Mouse (Mus musculus): ENCODE results near the gene Rai14. TPM values are rescaled to one million over a fixed set of nuclear protein-coding genes. Genes with fewer than 3 reads are reported as not detected.

Gene Rai14
- polyA plus RNA-seq, 1 experiment from 2014 or later, result 75.0 TPM

GRCm38 (mm10) chr15:10715966-10716365 is 1.5 kb upstream of the Rai14 start:
- no peak overlapping the region for H3K9ac ChIP-seq (ENCODE audit: low read depth, low read length)
- H3K36me3 ChIP-seq (ENCODE audit: control insufficient read depth, insufficient read depth, low read length), result no peaks in the 10 kb centered on the region
- no peak for ATAC-seq (ENCODE audit: low FRiP score, low TSS enrichment)
- peaks cover 6% of the 10 kb centered on the region; the same call in 1 of the 2 replicates for H3K4me1 ChIP-seq (ENCODE audit: control insufficient read depth, insufficient read depth, low read length)
- H3K27ac ChIP-seq (ENCODE audit: low read depth, low read length), result no peak overlapping the region
- 35% methylated on average over 5 of the region's 5 CpGs for WGBS
- no peaks in the 10 kb centered on the region for H3K9me3 ChIP-seq (ENCODE audit: control insufficient read depth, low read length)
- no peak overlapping the region for H3K4me2 ChIP-seq (replicated peaks; ENCODE audit: low read depth, low read length)
- H3K27me3 ChIP-seq (ENCODE audit: control insufficient read depth, insufficient read depth, low read length), result no peaks in the 10 kb centered on the region
- H3K4me3 ChIP-seq (ENCODE audit: low read length), result no peak overlapping the region

DNA sequence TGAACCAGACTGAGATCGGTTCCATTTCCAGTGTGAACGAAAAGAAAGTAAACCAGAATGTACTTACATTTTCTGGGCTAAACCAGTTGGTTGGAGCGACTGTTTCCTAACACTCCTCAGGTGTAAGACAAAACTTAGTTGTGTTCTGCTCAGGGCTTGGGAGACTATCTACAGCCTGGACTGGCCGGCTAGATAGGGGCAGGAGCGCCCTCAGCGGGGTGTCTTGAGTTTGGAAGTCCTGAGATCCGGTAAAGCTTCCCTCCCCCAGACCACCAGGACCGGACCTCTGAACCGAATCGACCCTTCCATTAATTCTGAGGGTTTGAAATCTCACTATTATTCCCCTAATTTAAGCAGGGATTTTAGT is 698 bp upstream of the Rai14 start:
- Histone ChIP-seq H3K9me3 (ENCODE audit: control insufficient read depth, low read length) (no peaks in the 10 kb centered on the region), H3K27me3 (ENCODE audit: control insufficient read depth, insufficient read depth, low read length) (no peaks in the 10 kb centered on the region), H3K9ac (ENCODE audit: low read depth, low read length) (peak overlapping the region; percentile 74; the same call in 1 of the 2 replicates), H3K36me3 (ENCODE audit: control insufficient read depth, insufficient read depth, low read length) (no peaks in the 10 kb centered on the region), H3K4me3 (ENCODE audit: low read length) (peak overlapping the region; percentile 64), H3K4me1 (ENCODE audit: control insufficient read depth, insufficient read depth, low read length) (peaks cover 6% of the 10 kb centered on the region; the same call in 1 of the 2 replicates), H3K27ac (ENCODE audit: low read depth, low read length) (peak overlapping the region; percentile 95), H3K4me2 (replicated peaks; ENCODE audit: low read depth, low read length) (peak overlapping the region; percentile 81)
- ATAC-seq (ENCODE audit: low FRiP score, low TSS enrichment), result peak; percentile 81
- WGBS, result 1% methylated on average over 10 of the region's 10 CpGs

GRCm38 (mm10) chr15:10713626-10714316 is 653 bp downstream of the Rai14 start:
- ATAC-seq (ENCODE audit: low FRiP score, low TSS enrichment), result peak; percentile 30; the same call in 1 of the 2 replicates
- H3K4me1 ChIP-seq (ENCODE audit: control insufficient read depth, insufficient read depth, low read length), result peaks cover 6% of the 10 kb centered on the region; the same call in 1 of the 2 replicates
- no peaks in the 10 kb centered on the region for H3K36me3 ChIP-seq (ENCODE audit: control insufficient read depth, insufficient read depth, low read length)
- no peaks in the 10 kb centered on the region for H3K9me3 ChIP-seq (ENCODE audit: control insufficient read depth, low read length)
- peak overlapping the region; percentile 81 for H3K4me2 ChIP-seq (replicated peaks; ENCODE audit: low read depth, low read length)
- peak overlapping the region; percentile 74 for H3K9ac ChIP-seq (ENCODE audit: low read depth, low read length)
- no peaks in the 10 kb centered on the region for H3K27me3 ChIP-seq (ENCODE audit: control insufficient read depth, insufficient read depth, low read length)
- under 1% methylated on average over 34 of the region's 35 CpGs for WGBS
- H3K27ac ChIP-seq (ENCODE audit: low read depth, low read length), result peak overlapping the region; percentile 95
- peak overlapping the region; percentile 64 for H3K4me3 ChIP-seq (ENCODE audit: low read length)

DNA sequence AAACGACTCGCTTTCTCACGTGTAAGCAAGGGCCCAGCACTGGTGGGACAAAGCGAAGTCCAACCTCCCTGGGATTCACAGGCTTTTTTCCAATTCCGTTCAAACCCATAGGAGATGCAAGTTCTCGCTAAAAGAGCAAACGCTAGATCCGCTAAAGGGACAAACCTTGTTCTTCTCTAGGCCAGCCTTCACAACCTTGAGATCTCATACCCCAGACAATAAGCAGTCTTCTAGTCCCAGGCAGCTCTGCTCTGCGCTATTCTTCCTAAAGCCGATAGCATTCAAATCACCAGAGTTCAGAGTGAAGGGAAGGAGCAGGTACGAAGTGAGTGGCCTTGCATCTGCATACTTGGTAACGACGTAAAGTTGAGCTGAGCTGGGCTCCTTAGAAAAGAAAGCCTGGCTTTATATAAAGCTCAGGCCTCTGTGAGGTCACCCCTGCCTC is 1.2 kb downstream of the Rai14 start:
- Histone ChIP-seq H3K9me3 (ENCODE audit: control insufficient read depth, low read length) (no peaks in the 10 kb centered on the region), H3K4me1 (ENCODE audit: control insufficient read depth, insufficient read depth, low read length) (peaks cover 6% of the 10 kb centered on the region; the same call in 1 of the 2 replicates), H3K4me2 (replicated peaks; ENCODE audit: low read depth, low read length) (peak overlapping the region; percentile 81), H3K36me3 (ENCODE audit: control insufficient read depth, insufficient read depth, low read length) (no peaks in the 10 kb centered on the region), H3K9ac (ENCODE audit: low read depth, low read length) (peak overlapping the region; percentile 74), H3K4me3 (ENCODE audit: low read length) (peak overlapping the region; percentile 64), H3K27ac (ENCODE audit: low read depth, low read length) (peak overlapping the region; percentile 95), H3K27me3 (ENCODE audit: control insufficient read depth, insufficient read depth, low read length) (no peaks in the 10 kb centered on the region)
- WGBS, result 6% methylated on average over 13 of the region's 13 CpGs
- no peak for ATAC-seq (ENCODE audit: low FRiP score, low TSS enrichment)

- Histone ChIP-seq H3K9ac (ENCODE audit: low read depth, low read length) (no peak overlapping the region; the same call in 1 of the 2 replicates), H3K27me3 (ENCODE audit: control insufficient read depth, insufficient read depth, low read length) (no peaks in the 10 kb centered on the region), H3K4me1 (ENCODE audit: control insufficient read depth, insufficient read depth, low read length) (peaks cover 6% of the 10 kb centered on the region; the same call in 1 of the 2 replicates), H3K4me3 (ENCODE audit: low read length) (peak overlapping the region; percentile 64), H3K36me3 (ENCODE audit: control insufficient read depth, insufficient read depth, low read length) (no peaks in the 10 kb centered on the region), H3K4me2 (replicated peaks; ENCODE audit: low read depth, low read length) (peak overlapping the region; percentile 81), H3K9me3 (ENCODE audit: control insufficient read depth, low read length) (no peaks in the 10 kb centered on the region), H3K27ac (ENCODE audit: low read depth, low read length) (no peak overlapping the region)
- 77% methylated on average over 3 of the region's 3 CpGs for WGBS
- no peak for ATAC-seq (ENCODE audit: low FRiP score, low TSS enrichment)
Measured at GRCm38 (mm10) chr15:10712288-10712687, 2.1 kb downstream of the Rai14 start.

GRCm38 (mm10) chr15:10711231-10711630 is 3.2 kb downstream of the Rai14 start:
- H3K36me3 ChIP-seq (ENCODE audit: control insufficient read depth, insufficient read depth, low read length), result no peaks in the 10 kb centered on the region
- H3K4me2 ChIP-seq (replicated peaks; ENCODE audit: low read depth, low read length), result no peak overlapping the region
- no peaks in the 10 kb centered on the region for H3K27me3 ChIP-seq (ENCODE audit: control insufficient read depth, insufficient read depth, low read length)
- no peaks in the 10 kb centered on the region for H3K9me3 ChIP-seq (ENCODE audit: control insufficient read depth, low read length)
- peaks cover 6% of the 10 kb centered on the region; the same call in 1 of the 2 replicates for H3K4me1 ChIP-seq (ENCODE audit: control insufficient read depth, insufficient read depth, low read length)
- no peak for ATAC-seq (ENCODE audit: low FRiP score, low TSS enrichment)
- 76% methylated on average over 6 of the region's 6 CpGs for WGBS
- no peak overlapping the region for H3K9ac ChIP-seq (ENCODE audit: low read depth, low read length)
- H3K27ac ChIP-seq (ENCODE audit: low read depth, low read length), result no peak overlapping the region
- H3K4me3 ChIP-seq (ENCODE audit: low read length), result no peak overlapping the region

GRCm38 (mm10) chr15:10708591-10709272 is 5.7 kb downstream of the Rai14 start:
- ATAC-seq (ENCODE audit: low FRiP score, low TSS enrichment), result no peak
- 89% methylated on average over 10 of the region's 10 CpGs for WGBS
- no peak overlapping the region for H3K4me3 ChIP-seq (ENCODE audit: low read length)
- no peak overlapping the region for H3K4me2 ChIP-seq (replicated peaks; ENCODE audit: low read depth, low read length)
- H3K4me1 ChIP-seq (ENCODE audit: control insufficient read depth, insufficient read depth, low read length), result peaks cover 6% of the 10 kb centered on the region; the same call in 1 of the 2 replicates
- no peaks in the 10 kb centered on the region for H3K36me3 ChIP-seq (ENCODE audit: control insufficient read depth, insufficient read depth, low read length)
- no peaks in the 10 kb centered on the region for H3K27me3 ChIP-seq (ENCODE audit: control insufficient read depth, insufficient read depth, low read length)
- H3K27ac ChIP-seq (ENCODE audit: low read depth, low read length), result no peak overlapping the region
- no peak overlapping the region for H3K9ac ChIP-seq (ENCODE audit: low read depth, low read length)
- H3K9me3 ChIP-seq (ENCODE audit: control insufficient read depth, low read length), result no peaks in the 10 kb centered on the region

GRCm38 (mm10) chr15:10707109-10707508 is 7.3 kb downstream of the Rai14 start:
- no peaks in the 10 kb centered on the region for H3K9me3 ChIP-seq (ENCODE audit: control insufficient read depth, low read length)
- no peak for ATAC-seq (ENCODE audit: low FRiP score, low TSS enrichment)
- H3K36me3 ChIP-seq (ENCODE audit: control insufficient read depth, insufficient read depth, low read length), result no peaks in the 10 kb centered on the region
- no peak overlapping the region for H3K27ac ChIP-seq (ENCODE audit: low read depth, low read length)
- H3K4me2 ChIP-seq (replicated peaks; ENCODE audit: low read depth, low read length), result no peak overlapping the region
- H3K27me3 ChIP-seq (ENCODE audit: control insufficient read depth, insufficient read depth, low read length), result no peaks in the 10 kb centered on the region
- no peak overlapping the region for H3K4me3 ChIP-seq (ENCODE audit: low read length)
- H3K4me1 ChIP-seq (ENCODE audit: control insufficient read depth, insufficient read depth, low read length), result peaks cover 4% of the 10 kb centered on the region; the same call in 1 of the 2 replicates
- 90% methylated on average over 6 of the region's 6 CpGs for WGBS
- no peak overlapping the region for H3K9ac ChIP-seq (ENCODE audit: low read depth, low read length)

DNA sequence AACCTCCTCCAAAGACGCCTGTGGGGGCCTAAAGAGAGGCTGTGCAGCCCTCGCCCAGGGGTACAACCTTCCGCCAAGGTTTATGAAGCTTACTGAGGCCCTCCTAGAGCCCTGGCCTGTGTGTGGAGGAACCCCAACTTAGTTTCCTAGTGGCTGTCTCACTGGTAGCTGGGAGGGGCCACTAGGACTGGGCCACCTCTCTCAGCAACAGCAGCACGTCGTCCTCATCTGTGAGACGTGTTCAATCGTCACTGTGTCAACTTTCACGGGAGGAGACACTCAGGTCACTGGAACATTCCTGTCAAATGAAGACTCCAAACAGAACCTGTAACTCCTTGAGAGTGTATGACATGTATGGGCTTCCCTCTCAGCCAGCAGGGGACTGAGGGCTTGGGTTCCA is 8.0 kb downstream of the Rai14 start:
- Histone ChIP-seq H3K4me2 (replicated peaks; ENCODE audit: low read depth, low read length) (no peak overlapping the region), H3K4me3 (ENCODE audit: low read length) (no peak overlapping the region), H3K9me3 (ENCODE audit: control insufficient read depth, low read length) (no peaks in the 10 kb centered on the region), H3K4me1 (ENCODE audit: control insufficient read depth, insufficient read depth, low read length) (0 out of 2 replicates have a peak, but pooled peaks cover 2% of the 10 kb centered on the region), H3K27ac (ENCODE audit: low read depth, low read length) (no peak overlapping the region), H3K27me3 (ENCODE audit: control insufficient read depth, insufficient read depth, low read length) (no peaks in the 10 kb centered on the region), H3K9ac (ENCODE audit: low read depth, low read length) (no peak overlapping the region), H3K36me3 (ENCODE audit: control insufficient read depth, insufficient read depth, low read length) (no peaks in the 10 kb centered on the region)
- ATAC-seq (ENCODE audit: low FRiP score, low TSS enrichment), result no peak
- WGBS, result 50% methylated on average over 8 of the region's 8 CpGs
